Comparison of ENCODE assay signal across 18 mouse cellular contexts in genomic region chr6:52366021-52366420, GRCm38 (mm10). TPM values are rescaled to one million over a fixed set of nuclear protein-coding genes. Genes with fewer than 3 reads are reported as not detected.
"Had no signal": no experiment of that assay in that cellular context is flagged by ENCODE, and none has a peak within 500 bp of the region (broad histone marks: within the 10 kb centered on the region; RNA-seq: fewer than 3 reads in every experiment).

No protein-coding gene starts in this region.

- H3K4me3 ChIP-seq: kidney, embryonic 15.5 days; left cerebral cortex, adult 2 months; limb, embryonic 10.5 days; liver, embryonic 15.5 days; stomach, embryonic 15.5 days had no signal

- H3K4me2 ChIP-seq: kidney, embryonic 15.5 days; liver, embryonic 11.5 days; liver, embryonic 15.5 days; stomach, embryonic 15.5 days had no signal

- DNase-seq: kidney, adult 2 months; kidney, postnatal 14 days; lung, adult 2 months; lung, postnatal 36 days; right cerebral cortex, postnatal 14 days; thymus, adult 2 months; thymus, postnatal 36 days had no signal

- H3K4me1 ChIP-seq: kidney, embryonic 15.5 days; liver, embryonic 15.5 days; stomach, embryonic 15.5 days had no signal

- H3K36me3 ChIP-seq: kidney, embryonic 15.5 days; limb, embryonic 10.5 days; liver, embryonic 15.5 days; stomach, embryonic 15.5 days had no signal

- H3K9ac ChIP-seq: kidney, embryonic 15.5 days; liver, embryonic 15.5 days; stomach, embryonic 15.5 days had no signal

- H3K9me3 ChIP-seq: kidney, embryonic 15.5 days; limb, embryonic 10.5 days; liver, embryonic 15.5 days; stomach, embryonic 15.5 days had no signal

- H3K27ac ChIP-seq: kidney, embryonic 15.5 days; left cerebral cortex, adult 2 months; limb, embryonic 10.5 days; liver, embryonic 15.5 days; stomach, embryonic 15.5 days had no signal

- H3K27me3 ChIP-seq: liver, embryonic 15.5 days; stomach, embryonic 15.5 days had no signal

- ATAC-seq: lung, postnatal 0 days had no signal

RNA-seq across cellular contexts. Expression of gene Evx1, which starts 52.7 kb away (rescaled TPM):
- total RNA-seq: layer of hippocampus, postnatal 25 days; left cerebral cortex, adult 2 months; left cerebral cortex, postnatal 14 days; megakaryocyte progenitor cell, adult 5-6 weeks had no signal
- polyA plus RNA-seq: kidney, adult 2 months; liver, embryonic 15.5 days; lung, adult 2 months; lung, postnatal 0 days; spleen, adult 2 months; stomach, embryonic 15.5 days; thymus, adult 2 months had no signal
